Mouse (Mus musculus): ENCODE measurements at regions not wholly inside any gene's neighbourhood (a gene's known extent, or its start where the extent isn't known, plus 50 kb on each side); places are given as distances from the start of the nearest gene placed in this dataset.

- TF ChIP-seq ELF1 (IDR thresholded peaks at IDR 0.05; ENCODE audit: low read depth, low read length) = no peak
- no peak for TF ChIP-seq ZNF384 (IDR thresholded peaks at IDR 0.05; ENCODE audit: low read depth, low read length)
- TF ChIP-seq SMC3 (IDR thresholded peaks at IDR 0.05; ENCODE audit: low read depth, low read length) = no peak
- TF ChIP-seq ETS1 (conservative IDR thresholded peaks at IDR 0.05; ENCODE audit: low read depth, low read length) = no peak
- TF ChIP-seq JUND (conservative IDR thresholded peaks at IDR 0.05; ENCODE audit: low read depth, low read length) = no peak
- TF ChIP-seq CHD1 (IDR thresholded peaks at IDR 0.05; ENCODE audit: low read depth, low read length) = no peak
- no peak for TF ChIP-seq JUN (IDR thresholded peaks at IDR 0.05; ENCODE audit: insufficient read depth, low read depth, low read length)
- TF ChIP-seq RAD21 (IDR thresholded peaks at IDR 0.05; ENCODE audit: low read depth, low read length) = no peak
- no peak for TF ChIP-seq KAT2A (IDR thresholded peaks at IDR 0.05; ENCODE audit: insufficient replicate concordance, low read length)
- no peak for TF ChIP-seq ZC3H11A (IDR thresholded peaks at IDR 0.05; ENCODE audit: low read depth, low read length)
- no peak for TF ChIP-seq BHLHE40 (IDR thresholded peaks at IDR 0.05; ENCODE audit: low read depth, low read length)
- no peak for TF ChIP-seq MEF2A (IDR thresholded peaks at IDR 0.05; ENCODE audit: borderline replicate concordance, low read depth, low read length)
- TF ChIP-seq USF1 (IDR thresholded peaks at IDR 0.05; ENCODE audit: low read depth, low read length) = no peak
- TF ChIP-seq MAX (IDR thresholded peaks at IDR 0.05; ENCODE audit: low read length) = no peak
- no peak for TF ChIP-seq PAX5 (IDR thresholded peaks at IDR 0.05; ENCODE audit: low read length)
- no peak for TF ChIP-seq RCOR1 (conservative IDR thresholded peaks at IDR 0.05; ENCODE audit: low read depth, low read length)
- no peak for TF ChIP-seq MAFK (IDR thresholded peaks at IDR 0.05; ENCODE audit: insufficient replicate concordance, low read length)
- TF ChIP-seq ZMIZ1 (IDR thresholded peaks at IDR 0.05; ENCODE audit: low read depth, low read length) = no peak
- no peak for TF ChIP-seq IRF4 (IDR thresholded peaks at IDR 0.05; ENCODE audit: low read depth, low read length)
- DNase-seq (ENCODE audit: extremely low read depth) = no peak
- in situ Hi-C loops (cut with MboI; ENCODE audit: low pct_ligation_motif_present, low pct_unique_long_range_greater_than_20kb, low sequenced_read_pairs) (no loop called here), dilution Hi-C loops (cut with MboI; ENCODE audit: extremely low pct_ligation_motif_present, extremely low pct_unique_long_range_greater_than_20kb, low sequenced_read_pairs) (no loop called here)
- no peaks in the 10 kb centered on the region for H3K79me2 ChIP-seq (replicated peaks; ENCODE audit: control insufficient read depth, extremely low read depth, insufficient read depth, poor library complexity, severe bottlenecking)
- no peak overlapping the region for H3K27ac ChIP-seq (ENCODE audit: insufficient read depth, low read depth)
- H3K36me3 ChIP-seq (replicated peaks in 1 of 2; ENCODE audit: control insufficient read depth in 1 of 2, insufficient read depth in 1 of 2, low read length in 1 of 2) = no peaks in the 10 kb centered on the region
- no peaks in the 10 kb centered on the region for H3K27me3 ChIP-seq (replicated peaks)
- no peak overlapping the region for H3K9ac ChIP-seq (ENCODE audit: insufficient read depth, low read depth)
- no peaks in the 10 kb centered on the region for H3K4me1 ChIP-seq (ENCODE audit: control insufficient read depth in 1 of 2, insufficient read depth in 2 of 2)
- H3K4me3 ChIP-seq (replicated peaks in 1 of 3; ENCODE audit: low read depth in 2 of 3, low read length in 2 of 3, poor library complexity in 1 of 3) = no peak overlapping the region
- no peak overlapping the region for H3K4me2 ChIP-seq (ENCODE audit: insufficient read depth, low read depth, poor library complexity, severe bottlenecking)
- H3K9me3 ChIP-seq (replicated peaks; ENCODE audit: low read length) = peaks cover 87% of the 10 kb centered on the region
These were observed 408.0 kb downstream of the Ajap1 start for GRCm38 (mm10) chr4:153074590-153074989.

GRCm38 (mm10) chr4:153070190-153070745 is 412.3 kb downstream of the Ajap1 start:
- Histone ChIP-seq H3K4me2 (ENCODE audit: insufficient read depth, low read depth, poor library complexity, severe bottlenecking) (no peak overlapping the region), H3K27ac (ENCODE audit: insufficient read depth, low read depth) (no peak overlapping the region), H3K9ac (ENCODE audit: insufficient read depth, low read depth) (no peak overlapping the region), H3K27me3 (replicated peaks) (no peaks in the 10 kb centered on the region), H3K4me3 (replicated peaks in 1 of 3; ENCODE audit: low read depth in 2 of 3, low read length in 2 of 3, poor library complexity in 1 of 3) (no peak overlapping the region), H3K9me3 (replicated peaks; ENCODE audit: low read length) (peaks cover 87% of the 10 kb centered on the region), H3K4me1 (ENCODE audit: control insufficient read depth in 1 of 2, insufficient read depth in 2 of 2) (no peaks in the 10 kb centered on the region), H3K36me3 (replicated peaks in 1 of 2; ENCODE audit: control insufficient read depth in 1 of 2, insufficient read depth in 1 of 2, low read length in 1 of 2) (no peaks in the 10 kb centered on the region), H3K79me2 (replicated peaks; ENCODE audit: control insufficient read depth, extremely low read depth, insufficient read depth, poor library complexity, severe bottlenecking) (no peaks in the 10 kb centered on the region)
- TF ChIP-seq SMC3 (IDR thresholded peaks at IDR 0.05; ENCODE audit: low read depth, low read length) = no peak
- no peak for TF ChIP-seq TBP (conservative IDR thresholded peaks at IDR 0.05; ENCODE audit: low read depth, low read length)
- TF ChIP-seq ZNF384 (IDR thresholded peaks at IDR 0.05; ENCODE audit: low read depth, low read length) = no peak
- no peak for TF ChIP-seq ZC3H11A (IDR thresholded peaks at IDR 0.05; ENCODE audit: low read depth, low read length)
- no peak for TF ChIP-seq SIN3A (IDR thresholded peaks at IDR 0.05; ENCODE audit: low read length)
- no peak for TF ChIP-seq JUND (conservative IDR thresholded peaks at IDR 0.05; ENCODE audit: low read depth, low read length)
- no peak for TF ChIP-seq IRF4 (IDR thresholded peaks at IDR 0.05; ENCODE audit: low read depth, low read length)
- no peak for TF ChIP-seq BHLHE40 (IDR thresholded peaks at IDR 0.05; ENCODE audit: low read depth, low read length)
- no peak for TF ChIP-seq TCF12 (IDR thresholded peaks at IDR 0.05; ENCODE audit: low read depth, low read length)
- TF ChIP-seq NELFE (IDR thresholded peaks at IDR 0.05; ENCODE audit: low read depth, low read length) = no peak
- no peak for TF ChIP-seq USF2 (conservative IDR thresholded peaks at IDR 0.05; ENCODE audit: low read depth, low read length)
- no peak for TF ChIP-seq CHD2 (IDR thresholded peaks at IDR 0.05; ENCODE audit: low read length)
- in situ Hi-C loops (cut with MboI; ENCODE audit: low pct_ligation_motif_present, low pct_unique_long_range_greater_than_20kb, low sequenced_read_pairs) (no loop called here), dilution Hi-C loops (cut with MboI; ENCODE audit: extremely low pct_ligation_motif_present, extremely low pct_unique_long_range_greater_than_20kb, low sequenced_read_pairs) (no loop called here)
- DNase-seq (ENCODE audit: extremely low read depth) = no peak
